Mouse (Mus musculus) forebrain, embryonic 13.5 days (tissue): Measurements from ENCODE around the gene Raver1. TPM values are rescaled to one million over a fixed set of nuclear protein-coding genes. Genes with fewer than 3 reads are reported as not detected.
A peak's percentile ranks its signal among the peaks of the same experiment; 100 is the strongest.

Experiments
- ATAC-seq: fragments of 200-750 bp; cut with Nextera tagmentation; 2 replicates; pipeline ENCODE4 v1.8.0; 2017
- H3K27ac ChIP-seq: fragments of 300-500 bp; sonication (generic); 2 replicates; pipeline ENCODE4 v1.5.1; 2015; ENCODE audit warnings: inconsistent platforms, mild to moderate bottlenecking, moderate library complexity
- H3K27me3 ChIP-seq: fragments of 300-500 bp; sonication (generic); 2 replicates; pipeline ENCODE4 v1.6.1; 2015; ENCODE audit warnings: mild to moderate bottlenecking, inconsistent platforms
- H3K36me3 ChIP-seq: fragments of 300-500 bp; sonication (generic); 2 replicates; pipeline ENCODE4 v1.6.1; 2015; ENCODE audit warnings: mild to moderate bottlenecking, inconsistent platforms; ENCODE audit not compliant: poor library complexity, severe bottlenecking
- H3K4me1 ChIP-seq: fragments of 300-500 bp; sonication (generic); 2 replicates; pipeline ENCODE4 v1.6.1; 2015; ENCODE audit warnings: inconsistent platforms
- H3K4me2 ChIP-seq: fragments of 300-500 bp; sonication (generic); 2 replicates; pipeline ENCODE4 v1.6.1; 2015; ENCODE audit warnings: inconsistent platforms, mild to moderate bottlenecking, moderate library complexity
- H3K4me3 ChIP-seq: fragments of 300-500 bp; sonication (generic); 2 replicates; pipeline ENCODE4 v1.5.1; 2015; ENCODE audit warnings: mild to moderate bottlenecking, inconsistent platforms
- H3K9ac ChIP-seq: fragments of 300-500 bp; sonication (generic); 2 replicates; pipeline ENCODE4 v1.6.1; 2015; ENCODE audit warnings: mild to moderate bottlenecking, inconsistent platforms
- H3K9me3 ChIP-seq: fragments of 300-500 bp; sonication (generic); replicated peaks from 2 replicates; pipeline ENCODE4 v1.6.1; 2016; ENCODE audit warnings: inconsistent platforms
- WGBS: fragments of 180-500 bp; shearing (Covaris S2); methylation state at CpG from one replicate; pipeline ENCODE4 v1.1.7; 2015; 5-methylcytosine and 5-hydroxymethylcytosine counted together
- polyA plus RNA-seq: library from polyadenylated mRNA; unstranded; fragments of >200 nt; fragmentation: Nextera tagmentation; extraction: Ambion mirVana; gene quantifications from 2 replicates; pipeline ENCODE4 v1.2.1, GENCODE M21; 2015

Gene Raver1
- polyA plus RNA-seq, 1 experiment from 2014 or later = 41.0 TPM

GRCm38 (mm10) chr9:21035586-21035985, 56.2 kb downstream of the Raver1 start:
- Histone ChIP-seq H3K27ac (no peak overlapping the region), H3K27me3 (peaks cover 99% of the 10 kb centered on the region), H3K36me3 (no peaks in the 10 kb centered on the region), H3K9me3 (no peaks in the 10 kb centered on the region), H3K4me2 (no peak overlapping the region), H3K4me1 (peaks cover 49% of the 10 kb centered on the region), H3K9ac (no peak overlapping the region), H3K4me3 (no peak overlapping the region)
- ATAC-seq = no peak
- 11% methylated on average over 9 of the region's 9 CpGs for WGBS

GRCm38 (mm10) chr9:21034481-21035085, 57.2 kb downstream of the Raver1 start:
- WGBS = 2% methylated on average over 17 of the region's 17 CpGs
- Histone ChIP-seq H3K9ac (no peak overlapping the region), H3K4me3 (no peak overlapping the region; the same call in 1 of the 2 replicates), H3K27ac (no peak overlapping the region), H3K27me3 (peaks cover 99% of the 10 kb centered on the region), H3K9me3 (no peaks in the 10 kb centered on the region), H3K4me2 (no peak overlapping the region), H3K4me1 (peaks cover 59% of the 10 kb centered on the region), H3K36me3 (no peaks in the 10 kb centered on the region)
- no peak for ATAC-seq

- Histone ChIP-seq H3K36me3 (no peaks in the 10 kb centered on the region), H3K27me3 (peaks cover 99% of the 10 kb centered on the region), H3K27ac (no peak overlapping the region), H3K4me2 (peak overlapping the region; percentile 94), H3K9me3 (no peaks in the 10 kb centered on the region), H3K9ac (peak overlapping the region; percentile 39; the same call in 1 of the 2 replicates), H3K4me3 (peak overlapping the region; percentile 50), H3K4me1 (peaks cover 66% of the 10 kb centered on the region)
- WGBS = under 1% methylated on average over 34 of the region's 34 CpGs
- 0 out of 2 replicates have a peak, but pooled peaks have one; percentile 19 for ATAC-seq
These were observed 58.7 kb downstream of the Raver1 start for GRCm38 (mm10) chr9:21033136-21033535.

- Histone ChIP-seq H3K9ac (no peak overlapping the region; the same call in 1 of the 2 replicates), H3K27me3 (peaks cover 98% of the 10 kb centered on the region), H3K4me1 (peaks cover 60% of the 10 kb centered on the region), H3K9me3 (no peaks in the 10 kb centered on the region), H3K36me3 (no peaks in the 10 kb centered on the region), H3K27ac (no peak overlapping the region), H3K4me3 (peak overlapping the region; percentile 50), H3K4me2 (peak overlapping the region; percentile 94)
- WGBS = 2% methylated on average over 7 of the region's 7 CpGs
- no peak for ATAC-seq
These were observed 59.3 kb downstream of the Raver1 start for GRCm38 (mm10) chr9:21032491-21032890.

- peaks cover 98% of the 10 kb centered on the region for H3K27me3 ChIP-seq
- peak within 1 kb of the TSS; percentile 62 for H3K9ac ChIP-seq
- peak within 1 kb of the TSS; percentile 94 for H3K4me2 ChIP-seq
- under 1% methylated on average over 35 of the region's 35 CpGs for WGBS
- no peaks in the 10 kb centered on the region for H3K36me3 ChIP-seq
- peaks cover 55% of the 10 kb centered on the region for H3K4me1 ChIP-seq
- peak; percentile 50 for ATAC-seq
- no peak within 1 kb of the TSS for H3K27ac ChIP-seq
- H3K4me3 ChIP-seq = peak within 1 kb of the TSS; percentile 50
- no peaks in the 10 kb centered on the region for H3K9me3 ChIP-seq
These were observed 59.9 kb downstream of the Raver1 start, which contains the start of gene Icam5 for GRCm38 (mm10) chr9:21031896-21032351. TSS of gene Icam5 (plus strand) at chr9:21032073.

- Histone ChIP-seq H3K9ac (peak overlapping the region; percentile 62), H3K27ac (no peak overlapping the region)
- under 1% methylated on average over 36 of the region's 36 CpGs for WGBS
These were observed 60.4 kb downstream of the Raver1 start for GRCm38 (mm10) chr9:21031251-21031895.

GRCm38 (mm10) chr9:21030781-21031250, 61.0 kb downstream of the Raver1 start:
- no peaks in the 10 kb centered on the region for H3K36me3 ChIP-seq
- peaks cover 98% of the 10 kb centered on the region for H3K27me3 ChIP-seq
- no peaks in the 10 kb centered on the region for H3K9me3 ChIP-seq
- peak overlapping the region; percentile 50 for H3K4me3 ChIP-seq
- H3K9ac ChIP-seq = no peak overlapping the region
- 0% methylated on average over 13 of the region's 13 CpGs for WGBS
- peaks cover 47% of the 10 kb centered on the region for H3K4me1 ChIP-seq
- no peak overlapping the region for H3K27ac ChIP-seq
- ATAC-seq = peak; percentile 59
- peak overlapping the region; percentile 94 for H3K4me2 ChIP-seq

More at GRCm38 (mm10) chr9:21031251-21031895, 60.4 kb downstream of the Raver1 start:
- no peaks in the 10 kb centered on the region for H3K36me3 ChIP-seq
- peak overlapping the region; percentile 50 for H3K4me3 ChIP-seq
- peak; percentile 67 for ATAC-seq
- H3K9me3 ChIP-seq = no peaks in the 10 kb centered on the region
- peaks cover 50% of the 10 kb centered on the region for H3K4me1 ChIP-seq
- peak overlapping the region; percentile 94 for H3K4me2 ChIP-seq
- H3K27me3 ChIP-seq = peaks cover 98% of the 10 kb centered on the region

GRCm38 (mm10) chr9:21030055-21030600, 61.7 kb downstream of the Raver1 start:
- Histone ChIP-seq H3K27me3 (peaks cover 96% of the 10 kb centered on the region), H3K36me3 (no peaks in the 10 kb centered on the region), H3K9me3 (no peaks in the 10 kb centered on the region), H3K4me1 (peaks cover 47% of the 10 kb centered on the region), H3K9ac (no peak overlapping the region), H3K4me3 (no peak overlapping the region), H3K27ac (no peak overlapping the region), H3K4me2 (peak overlapping the region; percentile 94)
- 21% methylated on average over 22 of the region's 22 CpGs for WGBS
- ATAC-seq = no peak

GRCm38 (mm10) chr9:21029291-21030054, 62.3 kb downstream of the Raver1 start, which contains the start of gene Icam4:
TSS of gene Icam4 (plus strand) at chr9:21029373.
- Histone ChIP-seq H3K4me3 (peak within 1 kb of the TSS; percentile 18), H3K9ac (peak within 1 kb of the TSS; percentile 10; the same call in 1 of the 2 replicates), H3K27me3 (peaks cover 90% of the 10 kb centered on the region), H3K4me1 (peaks cover 47% of the 10 kb centered on the region), H3K9me3 (no peaks in the 10 kb centered on the region), H3K27ac (no peak within 1 kb of the TSS), H3K4me2 (peak within 1 kb of the TSS; percentile 94), H3K36me3 (no peaks in the 10 kb centered on the region)
- ATAC-seq = no peak
- 2% methylated on average over 37 of the region's 37 CpGs for WGBS

GRCm38 (mm10) chr9:21028560-21029110, 63.2 kb downstream of the Raver1 start:
- Histone ChIP-seq H3K9me3 (no peaks in the 10 kb centered on the region), H3K27ac (no peak overlapping the region), H3K4me2 (no peak overlapping the region), H3K9ac (no peak overlapping the region), H3K4me3 (no peak overlapping the region), H3K36me3 (no peaks in the 10 kb centered on the region), H3K4me1 (peaks cover 46% of the 10 kb centered on the region), H3K27me3 (peaks cover 82% of the 10 kb centered on the region)
- WGBS = 69% methylated on average over 6 of the region's 6 CpGs
- ATAC-seq = no peak

GRCm38 (mm10) chr9:21027774-21028290, 64.0 kb downstream of the Raver1 start:
- 56% methylated on average over 8 of the region's 8 CpGs for WGBS

More at GRCm38 (mm10) chr9:21027774-21028290, 64.0 kb downstream of the Raver1 start:
- Histone ChIP-seq H3K4me1 (peaks cover 38% of the 10 kb centered on the region), H3K9ac (no peak overlapping the region), H3K27ac (no peak overlapping the region), H3K27me3 (peaks cover 74% of the 10 kb centered on the region), H3K4me3 (no peak overlapping the region), H3K4me2 (no peak overlapping the region), H3K36me3 (no peaks in the 10 kb centered on the region), H3K9me3 (no peaks in the 10 kb centered on the region)
- ATAC-seq = no peak
